Mouse (Mus musculus) layer of hippocampus, adult 2 months (tissue): ENCODE measurements around the gene Aspscr1. TPM values are rescaled to one million over a fixed set of nuclear protein-coding genes. Genes with fewer than 3 reads are reported as not detected.
"Not testable (repeated sequence)": the region's sequence is repeated elsewhere in the genome, so short reads cannot be mapped to it uniquely, and the experiment has no call there.

Source experiments
- DNase-seq, 2 experiments: peaks; one replicate each; pipeline ENCODE4 v3.0.0; 2022; ENCODE audit warnings: low spot score in 2 of 2
- H3K27ac ChIP-seq: fragments of 200-600 bp; 2 replicates; pipeline ENCODE4 v1.8.1; 2022
- H3K4me3 ChIP-seq: fragments of 200-600 bp; 2 replicates; pipeline ENCODE4 v1.8.1; 2022; ENCODE audit warnings: mild to moderate bottlenecking
- CTCF ChIP-seq: fragments of 200-600 bp; conservative IDR thresholded peaks from 2 replicates; pipeline ENCODE4 v1.8.1; 2022; ENCODE audit warnings: antibody characterized with exemption, mild to moderate bottlenecking, moderate library complexity
- total RNA-seq, 2 experiments: library from RNA; stranded (reverse); gene quantifications; 2 replicates each; pipeline ENCODE4 v1.2.3; 2021

Gene Aspscr1
- total RNA-seq, 2 experiments from 2014 or later = 50.7 to 53.2 TPM

DNA sequence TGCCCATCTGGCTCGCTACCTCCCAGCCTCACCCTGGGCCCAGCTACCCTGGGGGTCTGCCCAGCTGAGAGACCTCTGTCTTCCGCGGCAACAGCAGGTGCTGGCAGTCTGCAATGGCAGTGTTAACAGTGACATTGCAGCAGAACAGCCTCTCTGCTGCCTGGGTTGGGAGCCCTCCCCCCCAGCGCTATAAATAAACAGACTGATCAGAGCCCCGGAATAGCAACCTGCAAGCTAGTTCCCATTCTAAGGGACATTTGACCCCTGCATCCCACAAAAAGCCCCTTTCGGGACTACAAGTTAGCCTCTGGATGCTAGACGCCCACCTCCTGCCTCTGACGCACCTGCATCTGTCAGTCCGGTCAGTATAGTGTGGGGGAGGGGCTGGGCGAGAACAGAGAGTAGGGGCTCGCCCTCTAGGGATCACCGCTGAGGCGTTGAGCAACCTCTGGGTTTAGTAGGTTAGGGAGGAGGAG, 24.7 kb upstream of the Aspscr1 start, which contains the start of gene Myadml2:
TSS of gene Myadml2 (minus strand) at position 158 of the 476 bp plus-strand sequence.
- DNase-seq = peak in 1 of 2 experiments; percentile 53
- peak within 1 kb of the TSS; percentile 54 for H3K4me3 ChIP-seq
- 0 out of 2 replicates have a peak, but pooled peaks have one; percentile 9 for TF ChIP-seq CTCF
- peak within 1 kb of the TSS; percentile 97 for H3K27ac ChIP-seq

DNA sequence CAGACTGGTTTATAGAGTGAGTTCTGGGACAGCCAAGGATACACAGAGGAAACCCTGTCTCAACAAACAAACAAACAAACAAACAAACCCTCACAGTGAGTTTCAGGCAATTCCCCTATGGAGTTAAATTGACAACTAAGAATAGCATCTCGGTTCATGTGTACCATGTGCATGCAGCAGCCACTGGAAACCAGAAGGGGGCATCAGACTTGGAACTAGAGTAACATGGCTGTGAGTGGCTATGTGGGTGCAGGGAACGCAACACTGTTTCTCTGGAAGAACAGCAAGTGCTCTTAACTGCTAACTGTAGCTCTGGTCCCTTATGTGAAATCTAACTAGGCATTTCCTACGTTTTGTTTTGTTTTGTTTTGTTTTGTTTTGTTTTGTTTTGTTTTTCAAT, 20.9 kb upstream of the Aspscr1 start:
- H3K4me3 ChIP-seq = no peak overlapping the region
- no peak for DNase-seq
- H3K27ac ChIP-seq = no peak overlapping the region
- TF ChIP-seq CTCF = peak; percentile 64

DNA sequence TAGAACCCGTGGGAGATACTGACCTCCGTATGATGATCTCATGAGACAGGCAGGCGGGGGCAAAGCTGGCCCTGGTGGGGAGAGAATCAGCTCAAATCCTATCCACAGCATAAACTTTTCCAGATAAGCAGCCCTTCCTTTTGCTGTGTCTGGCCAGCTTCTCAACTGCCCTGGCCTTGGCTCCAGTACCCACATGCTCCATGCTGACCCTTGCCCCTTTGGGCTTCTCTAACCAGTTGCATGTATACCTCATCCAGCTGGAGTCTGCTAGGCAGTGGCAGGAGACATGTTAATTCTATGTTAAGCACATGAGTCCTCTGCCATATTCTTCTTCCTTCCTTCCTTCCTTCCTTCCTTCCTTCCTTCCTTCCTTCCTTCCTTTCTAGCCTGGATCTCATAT, 18.0 kb upstream of the Aspscr1 start:
- Histone ChIP-seq H3K27ac (no peak overlapping the region), H3K4me3 (no peak overlapping the region)
- TF ChIP-seq CTCF = no peak
- no peak for DNase-seq

- Histone ChIP-seq H3K27ac (no peak overlapping the region), H3K4me3 (no peak overlapping the region)
- TF ChIP-seq CTCF = no peak
- no peak for DNase-seq
Observed at GRCm38 (mm10) chr11:120657301-120657700, 15.5 kb upstream of the Aspscr1 start.

DNA sequence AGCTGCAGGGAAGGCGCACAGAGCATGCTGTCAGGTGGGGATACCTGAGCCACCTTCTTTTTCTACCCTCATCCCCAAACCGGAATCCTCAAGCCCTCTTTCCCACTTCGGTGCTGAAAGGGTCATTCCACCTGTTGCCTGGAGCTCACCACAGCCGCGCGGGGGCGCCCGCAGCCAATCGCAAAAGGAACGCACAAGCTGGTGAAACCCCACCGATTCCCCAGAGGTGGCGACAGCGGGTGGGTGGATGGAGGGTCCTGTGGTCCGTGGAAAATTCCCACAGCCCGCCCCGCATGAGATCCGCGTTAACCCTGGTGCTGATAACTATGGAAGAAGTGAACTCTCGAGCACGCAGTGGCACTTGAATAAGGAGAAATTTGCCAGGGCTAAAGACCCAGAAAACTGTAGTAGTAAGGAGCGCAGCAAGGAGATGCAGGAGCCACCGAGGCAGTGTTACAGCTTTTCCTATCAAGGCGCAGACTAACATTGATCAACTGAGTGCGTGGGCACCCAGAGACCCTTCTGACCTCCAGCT, 13.8 kb upstream of the Aspscr1 start:
- H3K27ac ChIP-seq = no peak overlapping the region
- H3K4me3 ChIP-seq = peak overlapping the region; percentile 49
- TF ChIP-seq CTCF = peak; percentile 89
- peak; percentile 78 to 84 for DNase-seq

DNA sequence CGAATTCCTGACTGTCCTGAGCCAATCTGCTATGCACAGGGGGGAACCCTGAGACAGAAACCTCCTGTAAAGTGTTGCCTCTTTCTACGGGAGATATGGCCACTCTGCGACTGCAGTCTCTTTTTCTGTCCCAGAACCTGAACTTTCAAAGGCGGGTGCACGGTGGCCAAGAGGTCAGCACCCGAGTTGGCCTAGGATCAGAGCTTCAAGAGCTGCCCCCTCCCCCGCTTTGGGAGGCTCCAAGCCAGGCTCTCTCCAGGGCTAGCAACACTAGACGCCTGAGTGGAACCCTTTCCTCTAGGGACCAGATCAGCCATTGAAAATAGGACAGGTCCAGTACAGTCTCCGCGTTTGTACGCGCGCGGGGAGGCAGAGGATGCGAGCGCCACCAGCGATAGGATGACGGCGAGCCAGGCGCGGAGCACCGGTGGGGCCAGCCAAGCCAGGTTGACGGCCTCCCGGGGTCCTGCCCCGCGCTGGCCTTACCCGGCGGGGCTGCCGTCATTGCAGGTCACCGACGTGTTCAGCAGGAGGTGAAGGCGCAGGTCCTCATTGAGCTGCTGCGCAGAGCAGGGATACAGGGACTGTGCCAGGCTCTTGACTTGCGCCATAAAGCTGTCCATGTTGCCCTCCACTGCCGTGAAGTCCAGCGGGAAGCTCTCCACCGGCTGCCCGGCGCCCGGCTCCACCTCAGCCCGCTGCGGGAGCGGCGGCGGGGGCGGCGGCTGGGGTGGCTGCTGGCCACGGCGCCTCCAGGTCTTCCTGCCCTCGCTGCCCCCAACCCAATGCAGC, 13.1 kb upstream of the Aspscr1 start:
- H3K4me3 ChIP-seq = peak overlapping the region; percentile 49
- TF ChIP-seq CTCF = no peak
- DNase-seq = no peak
- H3K27ac ChIP-seq = peak overlapping the region; percentile 73

DNA sequence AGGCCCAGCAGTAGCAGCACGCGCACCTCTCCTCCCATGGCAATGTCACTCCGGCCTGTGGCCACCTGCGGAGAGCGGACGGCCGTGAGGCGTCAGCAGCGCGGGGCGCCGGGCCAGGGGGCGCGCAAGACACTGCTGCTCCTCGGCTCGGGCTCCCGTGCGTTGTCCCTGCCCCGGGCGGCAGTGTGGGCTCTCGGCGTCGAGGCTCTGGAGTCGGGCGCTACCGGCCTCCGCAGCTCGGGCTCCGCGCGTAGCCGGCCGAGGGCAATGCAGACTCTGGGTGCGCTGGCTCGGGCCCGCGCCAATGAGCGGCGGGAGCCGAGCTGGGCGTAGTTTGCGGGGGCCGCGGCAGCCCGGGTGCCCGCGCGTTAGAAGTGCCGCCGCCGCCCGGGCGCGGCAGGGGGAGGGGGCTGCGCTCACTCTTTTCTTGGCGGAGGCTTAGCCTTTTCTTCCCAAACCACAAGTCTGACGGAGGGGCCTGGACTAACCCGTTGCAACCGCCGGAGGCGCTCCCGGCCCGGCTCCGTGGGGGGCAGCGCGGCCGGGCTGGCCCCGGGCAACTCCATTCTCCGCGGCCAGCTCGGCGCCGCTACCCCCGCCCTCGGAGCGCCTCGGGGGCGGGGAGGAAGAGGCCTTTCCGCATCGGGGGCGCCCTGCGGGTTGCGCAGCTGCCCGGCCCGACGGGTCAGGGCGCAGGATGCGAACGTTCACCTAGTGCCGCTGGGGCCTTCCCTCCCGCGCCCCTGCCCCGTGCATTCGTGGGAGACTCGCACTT, 12.3 kb upstream of the Aspscr1 start:
- Histone ChIP-seq H3K27ac (peak overlapping the region; percentile 73), H3K4me3 (peak overlapping the region; percentile 49)
- TF ChIP-seq CTCF = peak; percentile 67
- no peak for DNase-seq

GRCm38 (mm10) chr11:120661076-120661460, 11.7 kb upstream of the Aspscr1 start, which contains the start of gene Notum:
Gene Notum (minus strand): TSS chr11:120661175.
- TF ChIP-seq CTCF = no peak
- DNase-seq = no peak
- peak within 1 kb of the TSS; percentile 49 for H3K4me3 ChIP-seq
- peak within 1 kb of the TSS; percentile 73 for H3K27ac ChIP-seq

DNA sequence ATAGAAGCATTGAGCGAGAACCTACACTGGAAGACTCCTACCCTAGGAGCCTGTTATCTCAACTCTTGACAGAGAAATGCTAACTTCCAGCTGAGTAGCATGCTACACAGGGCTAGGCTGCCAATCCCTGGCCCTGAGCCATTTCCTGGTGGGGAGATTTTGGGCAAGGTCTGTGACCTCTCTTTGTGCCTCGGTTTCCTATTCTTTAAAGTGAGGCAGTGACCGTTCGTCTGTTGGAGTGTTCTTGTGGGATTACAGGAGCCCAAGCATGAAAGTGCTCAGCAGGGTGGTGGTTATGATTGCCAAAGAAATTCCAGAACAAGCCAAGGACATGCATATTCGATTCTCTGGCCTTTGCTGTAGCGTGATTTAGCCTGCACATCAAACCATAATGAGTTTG, 10.0 kb upstream of the Aspscr1 start:
- TF ChIP-seq CTCF = no peak
- DNase-seq = no peak
- H3K4me3 ChIP-seq = no peak overlapping the region
- no peak overlapping the region for H3K27ac ChIP-seq

DNA sequence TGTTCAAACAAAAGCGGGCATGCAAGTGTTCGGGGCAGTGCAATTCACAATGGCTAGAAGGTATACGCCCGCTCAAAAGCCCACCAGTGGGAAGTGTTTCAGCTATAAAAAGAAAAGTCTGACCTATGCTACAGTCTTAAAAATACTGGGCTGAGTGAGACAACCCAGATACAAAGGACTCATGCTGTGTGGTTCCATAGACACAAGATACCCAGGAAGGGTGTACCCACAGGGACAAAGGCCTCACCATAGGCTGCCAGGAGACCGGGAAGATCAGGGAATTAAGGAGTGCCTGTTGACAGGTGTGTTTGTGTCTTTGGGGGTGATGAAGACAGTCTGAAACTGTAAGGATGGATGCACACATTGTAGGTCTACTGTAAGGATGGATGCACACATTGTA, 9.1 kb upstream of the Aspscr1 start:
- DNase-seq = no peak
- no peak for TF ChIP-seq CTCF
- no peak overlapping the region for H3K4me3 ChIP-seq
- H3K27ac ChIP-seq = no peak overlapping the region

GRCm38 (mm10) chr11:120665406-120665805, 7.4 kb upstream of the Aspscr1 start:
- no peak for TF ChIP-seq CTCF
- Histone ChIP-seq H3K27ac (no peak overlapping the region), H3K4me3 (no peak overlapping the region)
- DNase-seq = no peak

DNA sequence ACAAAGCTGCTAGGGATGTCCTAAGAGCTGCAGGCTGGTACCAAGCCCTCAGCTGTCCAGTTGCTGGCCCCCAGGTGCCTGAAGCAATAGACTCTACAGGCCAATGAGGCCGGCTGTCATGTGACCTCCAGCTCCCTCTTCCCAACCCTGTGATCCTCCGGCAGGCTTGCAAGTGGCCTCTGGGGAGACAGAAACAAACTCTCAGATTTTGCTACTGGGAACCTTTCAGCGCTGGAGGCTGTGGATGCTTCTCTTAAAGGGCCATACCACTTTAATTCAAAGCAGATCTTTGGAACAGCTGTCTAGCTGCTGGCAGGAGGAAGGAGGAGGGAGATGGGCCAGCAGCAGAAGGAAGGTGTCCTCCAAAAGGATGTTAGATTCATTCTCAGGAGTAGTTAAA, 6.2 kb upstream of the Aspscr1 start:
- DNase-seq = no peak
- Histone ChIP-seq H3K27ac (no peak overlapping the region), H3K4me3 (no peak overlapping the region)
- TF ChIP-seq CTCF = no peak

DNA sequence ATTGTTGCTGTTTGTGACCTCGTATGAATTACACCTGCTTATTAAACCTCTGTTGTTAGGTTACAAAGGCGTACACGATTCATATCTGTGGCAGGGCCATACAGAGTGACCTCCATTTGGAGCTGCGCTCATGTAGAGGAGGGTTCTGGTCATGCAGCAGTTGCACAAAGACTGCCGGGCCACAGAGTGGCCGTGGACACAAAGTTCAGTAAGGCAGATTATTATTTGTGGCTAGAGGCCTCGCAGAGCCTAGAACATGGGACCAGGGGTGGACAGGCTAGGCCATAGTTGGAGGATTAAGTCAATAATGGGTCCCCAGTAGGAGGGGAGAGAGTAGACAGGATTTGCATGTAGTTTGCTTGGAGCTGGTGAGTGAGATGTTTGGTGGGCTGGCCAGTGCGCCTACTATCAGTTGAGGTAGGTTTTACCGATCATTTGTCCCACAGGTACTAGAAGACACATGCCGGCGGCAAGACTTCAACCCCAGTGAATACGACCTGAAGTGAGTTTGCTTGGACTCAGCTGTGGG, 885 bp downstream of the Aspscr1 start:
- TF ChIP-seq CTCF = no peak
- no peak for DNase-seq

DNA sequence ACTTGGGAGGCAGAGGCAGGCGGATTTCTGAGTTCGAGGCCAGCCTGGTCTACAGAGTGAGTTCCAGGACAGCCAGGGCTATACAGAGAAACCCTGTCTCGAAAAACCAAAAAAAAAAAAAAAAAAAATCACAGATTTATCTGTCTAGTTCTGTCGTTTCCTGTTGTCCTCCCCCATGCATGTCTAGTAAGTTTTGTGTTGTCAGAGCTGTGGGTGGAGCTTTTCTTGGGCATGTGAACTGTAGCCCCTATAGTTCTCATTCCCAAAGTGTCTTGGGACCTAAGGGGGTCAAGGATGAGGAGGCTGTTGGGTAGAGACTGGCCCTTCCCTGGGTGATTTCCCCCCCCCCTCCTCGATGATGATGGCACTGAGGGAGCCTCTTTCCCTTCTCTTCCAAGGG, 3.1 kb downstream of the Aspscr1 start:
- DNase-seq, H3K27ac ChIP-seq, H3K4me3 ChIP-seq: not testable (repeated sequence)

More for the DNA sequence above, 885 bp downstream of the Aspscr1 start:
- H3K27ac ChIP-seq = peak overlapping the region; percentile 95
- peak overlapping the region; percentile 79 for H3K4me3 ChIP-seq
